Mouse (Mus musculus): ENCODE data around the gene Zer1.

DNA sequence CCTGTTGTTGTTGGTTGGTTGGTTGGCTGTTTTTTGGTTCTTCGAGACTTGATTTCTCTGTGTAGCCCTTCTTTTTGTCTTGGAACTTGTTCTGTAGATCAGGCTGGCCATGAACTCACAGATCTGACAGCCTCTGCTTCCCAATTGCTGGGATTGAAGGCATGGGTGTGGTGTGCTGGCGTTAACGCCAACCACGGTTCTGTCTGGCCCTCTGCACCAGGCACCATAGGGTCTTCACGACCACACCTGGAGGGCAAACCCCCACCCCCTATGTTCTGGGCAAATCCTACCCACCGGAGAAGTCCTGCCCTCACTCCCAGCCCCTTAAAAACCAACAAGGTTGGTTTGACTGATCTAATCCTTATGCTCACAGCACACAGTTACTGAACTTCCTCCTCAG is 47.4 kb downstream of the Zer1 start:
- TF ChIP-seq E2F4 (IDR thresholded peaks at IDR 0.05; ENCODE audit: insufficient replicate concordance, low read depth, low read length) (no peak), JUND (conservative IDR thresholded peaks at IDR 0.05; ENCODE audit: low read depth, low read length) (no peak), ETS1 (conservative IDR thresholded peaks at IDR 0.05; ENCODE audit: low read depth, low read length) (no peak), IRF4 (IDR thresholded peaks at IDR 0.05; ENCODE audit: low read depth, low read length) (no peak), POLR2A (IDR thresholded peaks at IDR 0.05; ENCODE audit: low read depth, low read length) (no peak), ZC3H11A (IDR thresholded peaks at IDR 0.05; ENCODE audit: low read depth, low read length) (no peak), CTCF (conservative IDR thresholded peaks at IDR 0.05 in 1 of 2, IDR thresholded peaks at IDR 0.05 in 1 of 2; ENCODE audit: low read depth in 2 of 2, low read length in 2 of 2) (no peak), MXI1 (IDR thresholded peaks at IDR 0.05; ENCODE audit: low read depth, low read length) (no peak), RAD21 (IDR thresholded peaks at IDR 0.05; ENCODE audit: low read depth, low read length) (no peak), MAX (IDR thresholded peaks at IDR 0.05; ENCODE audit: low read length) (no peak), TBP (conservative IDR thresholded peaks at IDR 0.05; ENCODE audit: low read depth, low read length) (no peak), HCFC1 (IDR thresholded peaks at IDR 0.05; ENCODE audit: low read depth, low read length) (no peak)

Data from CH12.LX (cell line).